Mouse (Mus musculus) lung, embryonic 14.5 days (tissue): ENCODE measurements at regions not wholly inside any gene's neighbourhood (a gene's known extent, or its start where the extent isn't known, plus 50 kb on each side); places are given as distances from the start of the nearest gene placed in this dataset.

Experiments
- ATAC-seq: fragments of 200-750 bp; cut with Nextera tagmentation; 2 replicates; pipeline ENCODE4 v1.8.0; 2017; ENCODE audit warnings: mild to moderate bottlenecking, moderate TSS enrichment, moderate library complexity; ENCODE audit not compliant: insufficient read depth
- DNase-seq: peaks from one replicate; pipeline ENCODE4 v3.0.0-alpha.2; 2015
- H3K27ac ChIP-seq: fragments of 300-500 bp; sonication (generic); 2 replicates; pipeline ENCODE4 v1.5.1; 2014; ENCODE audit warnings: low read depth, mild to moderate bottlenecking, moderate library complexity
- H3K27me3 ChIP-seq: fragments of 300-500 bp; sonication (generic); 2 replicates; pipeline ENCODE4 v1.6.1; 2014; ENCODE audit warnings: low read length, control low read depth; ENCODE audit not compliant: insufficient read depth
- H3K36me3 ChIP-seq: fragments of 300-500 bp; sonication (generic); 2 replicates; pipeline ENCODE4 v1.6.1; 2014; ENCODE audit warnings: control low read depth; ENCODE audit not compliant: insufficient read depth
- H3K4me1 ChIP-seq: fragments of 300-500 bp; sonication (generic); 2 replicates; pipeline ENCODE4 v1.6.1; 2014; ENCODE audit warnings: antibody characterized with exemption, control low read depth; ENCODE audit not compliant: insufficient read depth
- H3K4me2 ChIP-seq: fragments of 300-500 bp; sonication (generic); 2 replicates; pipeline ENCODE4 v1.6.1; 2014; ENCODE audit warnings: mild to moderate bottlenecking
- H3K4me3 ChIP-seq: fragments of 300-500 bp; sonication (generic); 2 replicates; pipeline ENCODE4 v1.5.1; 2014; ENCODE audit warnings: low read depth, low read length
- H3K9ac ChIP-seq: fragments of 300-500 bp; sonication (generic); 2 replicates; pipeline ENCODE4 v1.6.1; 2014
- H3K9me3 ChIP-seq: fragments of 300-500 bp; sonication (generic); 2 replicates; pipeline ENCODE4 v1.6.1; 2016; ENCODE audit warnings: low read depth, low read length, control low read depth
- CTCF ChIP-seq: IDR thresholded peaks from 2 replicates; pipeline ENCODE4 v1.5.1; 2016; ENCODE audit warnings: antibody characterized with exemption, low read depth
- WGBS: fragments of 180-500 bp; shearing (Covaris S2); extraction: QIAGEN DNeasy Blood & Tissue Kit; methylation state at CpG from one replicate; pipeline ENCODE4 v1.1.7; 2014; 5-methylcytosine and 5-hydroxymethylcytosine counted together

- H3K36me3 ChIP-seq: no peaks in the 10 kb centered on the region
- 61% methylated on average over 1 of the region's 1 CpGs for WGBS
- TF ChIP-seq CTCF: no peak
- no peaks in the 10 kb centered on the region for H3K9me3 ChIP-seq
- DNase-seq (no peak), ATAC-seq (no peak)
- H3K4me3 ChIP-seq: no peak overlapping the region
- H3K4me1 ChIP-seq: peaks cover 8% of the 10 kb centered on the region
- no peak overlapping the region for H3K4me2 ChIP-seq
- H3K27me3 ChIP-seq: no peaks in the 10 kb centered on the region
- no peak overlapping the region for H3K27ac ChIP-seq
- H3K9ac ChIP-seq: no peak overlapping the region
Observed at GRCm38 (mm10) chr9:41604916-41605315, 443.4 kb upstream of the Ubash3b start.

- H3K4me1 ChIP-seq: peaks cover 8% of the 10 kb centered on the region
- no peak for TF ChIP-seq CTCF
- 13% methylated on average over 3 of the region's 3 CpGs for WGBS
- DNase-seq (no peak), ATAC-seq (no peak)
- H3K4me2 ChIP-seq: no peak overlapping the region
- no peak overlapping the region for H3K4me3 ChIP-seq
- H3K36me3 ChIP-seq: no peaks in the 10 kb centered on the region
- no peak overlapping the region for H3K27ac ChIP-seq
- H3K9ac ChIP-seq: no peak overlapping the region
- no peaks in the 10 kb centered on the region for H3K27me3 ChIP-seq
- H3K9me3 ChIP-seq: no peaks in the 10 kb centered on the region
Observed at GRCm38 (mm10) chr9:41600778-41601177, 439.3 kb upstream of the Ubash3b start.

GRCm38 (mm10) chr9:41599874-41600273 is 438.4 kb upstream of the Ubash3b start:
- no peak overlapping the region for H3K27ac ChIP-seq
- no peak for DNase-seq

GRCm38 (mm10) chr9:41595749-41596148 is 434.3 kb upstream of the Ubash3b start:
- ATAC-seq (no peak), DNase-seq (no peak)
- Histone ChIP-seq H3K36me3 (peaks cover 9% of the 10 kb centered on the region; the same call in 1 of the 2 replicates), H3K27me3 (no peaks in the 10 kb centered on the region), H3K9ac (no peak overlapping the region), H3K4me3 (no peak overlapping the region), H3K9me3 (no peaks in the 10 kb centered on the region), H3K27ac (no peak overlapping the region), H3K4me1 (peaks cover 2% of the 10 kb centered on the region), H3K4me2 (no peak overlapping the region)
- TF ChIP-seq CTCF: no peak
- 54% methylated on average over 5 of the region's 5 CpGs for WGBS

More at GRCm38 (mm10) chr9:41599874-41600273, 438.4 kb upstream of the Ubash3b start:
- no peak overlapping the region for H3K9ac ChIP-seq
- ATAC-seq: no peak
- H3K4me2 ChIP-seq: no peak overlapping the region
- 38% methylated on average over 1 of the region's 1 CpGs for WGBS
- H3K4me1 ChIP-seq: peaks cover 8% of the 10 kb centered on the region
- no peaks in the 10 kb centered on the region for H3K36me3 ChIP-seq
- H3K4me3 ChIP-seq: no peak overlapping the region
- no peaks in the 10 kb centered on the region for H3K27me3 ChIP-seq
- TF ChIP-seq CTCF: no peak
- no peaks in the 10 kb centered on the region for H3K9me3 ChIP-seq

- no peak for TF ChIP-seq CTCF
- no peak for ATAC-seq
Observed at GRCm38 (mm10) chr9:41593998-41594397, 432.5 kb upstream of the Ubash3b start.

GRCm38 (mm10) chr9:41592900-41593690 is 431.6 kb upstream of the Ubash3b start:
- ATAC-seq: no peak
- H3K4me1 ChIP-seq: peaks cover 5% of the 10 kb centered on the region; the same call in 1 of the 2 replicates
- H3K4me3 ChIP-seq: no peak overlapping the region
- no peaks in the 10 kb centered on the region for H3K9me3 ChIP-seq
- peaks cover 21% of the 10 kb centered on the region; the same call in 1 of the 2 replicates for H3K36me3 ChIP-seq
- no peak overlapping the region for H3K27ac ChIP-seq
- H3K4me2 ChIP-seq: no peak overlapping the region
- DNase-seq: no peak
- 81% methylated on average over 4 of the region's 4 CpGs for WGBS
- no peaks in the 10 kb centered on the region for H3K27me3 ChIP-seq
- no peak for TF ChIP-seq CTCF
- H3K9ac ChIP-seq: no peak overlapping the region

More at GRCm38 (mm10) chr9:41593998-41594397, 432.5 kb upstream of the Ubash3b start:
- H3K4me2 ChIP-seq: no peak overlapping the region
- H3K36me3 ChIP-seq: peaks cover 19% of the 10 kb centered on the region; the same call in 1 of the 2 replicates
- no peaks in the 10 kb centered on the region for H3K27me3 ChIP-seq
- H3K27ac ChIP-seq: no peak overlapping the region
- no peak overlapping the region for H3K4me3 ChIP-seq
- H3K9ac ChIP-seq: no peak overlapping the region
- 85% methylated on average over 7 of the region's 7 CpGs for WGBS
- no peaks in the 10 kb centered on the region for H3K9me3 ChIP-seq
- H3K4me1 ChIP-seq: no peaks in the 10 kb centered on the region
- DNase-seq: no peak

- no peak for ATAC-seq
- Histone ChIP-seq H3K27me3 (no peaks in the 10 kb centered on the region), H3K9ac (no peak overlapping the region), H3K36me3 (peaks cover 21% of the 10 kb centered on the region; the same call in 1 of the 2 replicates), H3K27ac (no peak overlapping the region), H3K9me3 (no peaks in the 10 kb centered on the region), H3K4me2 (no peak overlapping the region), H3K4me1 (peaks cover 5% of the 10 kb centered on the region; the same call in 1 of the 2 replicates), H3K4me3 (no peak overlapping the region)
- 88% methylated on average over 1 of the region's 1 CpGs for WGBS
- no peak for DNase-seq
- no peak for TF ChIP-seq CTCF
Observed at GRCm38 (mm10) chr9:41592101-41592500, 430.6 kb upstream of the Ubash3b start.
